Mouse (Mus musculus): Measurements from ENCODE around the gene Lrrfip1. TPM values are rescaled to one million over a fixed set of nuclear protein-coding genes. Genes with fewer than 3 reads are reported as not detected.

Lrrfip1 gene
- polyA plus RNA-seq, 1 experiment = 80.0 TPM

DNA sequence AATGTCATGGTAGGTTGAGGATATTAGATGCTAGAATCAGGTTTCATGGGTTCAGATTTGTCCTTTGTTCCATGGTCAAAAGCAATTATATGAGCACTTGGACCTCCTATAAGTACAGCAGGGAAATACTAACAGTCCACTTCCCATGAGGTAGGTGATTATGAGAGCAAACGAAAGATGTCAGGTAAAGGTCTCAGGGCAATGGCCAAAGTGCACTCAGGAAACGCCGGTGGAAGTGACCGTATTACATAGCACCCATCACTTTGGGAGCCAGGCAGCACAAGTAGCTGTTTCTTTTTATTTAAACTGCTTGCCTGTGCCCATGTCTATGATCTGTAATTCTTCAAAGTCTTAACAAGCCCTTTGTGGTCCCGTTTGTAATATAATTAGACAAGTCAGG, 7.5 kb downstream of the Lrrfip1 start:
- Histone ChIP-seq H3K4me1 (ENCODE audit: control insufficient read depth, insufficient read depth, low read length) (peaks cover 3% of the 10 kb centered on the region; the same call in 1 of the 2 replicates), H3K4me3 (ENCODE audit: insufficient read depth, low read length) (no peak overlapping the region), H3K27ac (ENCODE audit: insufficient read depth, low read length) (no peak overlapping the region)
- no peak for TF ChIP-seq POLR2A (IDR thresholded peaks at IDR 0.05; ENCODE audit: extremely low read depth, insufficient read depth, low read length)
- TF ChIP-seq CTCF (IDR thresholded peaks at IDR 0.05; ENCODE audit: extremely low read depth, insufficient read depth, low read length) = no peak

DNA sequence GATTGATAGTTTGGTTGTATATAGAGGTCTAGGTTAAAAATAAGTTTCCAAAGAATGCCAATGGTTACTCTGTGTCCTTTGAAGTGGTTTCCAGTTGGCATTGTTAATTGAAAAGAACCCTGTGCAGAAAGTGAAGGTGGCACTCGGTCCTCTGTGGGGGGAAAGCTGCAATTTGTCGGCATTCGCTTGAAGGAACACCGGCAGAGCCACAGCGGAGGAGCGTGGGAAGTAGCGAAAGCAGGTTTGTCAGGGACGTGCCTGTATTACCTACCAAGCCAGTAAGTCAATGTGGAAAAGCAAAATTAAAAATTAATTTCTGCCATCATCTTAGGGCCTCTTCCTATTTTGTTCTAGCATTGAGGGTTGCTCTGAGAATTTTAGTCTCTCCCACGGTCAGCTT, 8.2 kb downstream of the Lrrfip1 start:
- no peak overlapping the region for H3K27ac ChIP-seq (ENCODE audit: insufficient read depth, low read length)
- no peak overlapping the region for H3K4me3 ChIP-seq (ENCODE audit: insufficient read depth, low read length)
- no peak for TF ChIP-seq CTCF (IDR thresholded peaks at IDR 0.05; ENCODE audit: extremely low read depth, insufficient read depth, low read length)
- TF ChIP-seq POLR2A (IDR thresholded peaks at IDR 0.05; ENCODE audit: extremely low read depth, insufficient read depth, low read length) = no peak
- peaks cover 4% of the 10 kb centered on the region; the same call in 1 of the 2 replicates for H3K4me1 ChIP-seq (ENCODE audit: control insufficient read depth, insufficient read depth, low read length)

DNA sequence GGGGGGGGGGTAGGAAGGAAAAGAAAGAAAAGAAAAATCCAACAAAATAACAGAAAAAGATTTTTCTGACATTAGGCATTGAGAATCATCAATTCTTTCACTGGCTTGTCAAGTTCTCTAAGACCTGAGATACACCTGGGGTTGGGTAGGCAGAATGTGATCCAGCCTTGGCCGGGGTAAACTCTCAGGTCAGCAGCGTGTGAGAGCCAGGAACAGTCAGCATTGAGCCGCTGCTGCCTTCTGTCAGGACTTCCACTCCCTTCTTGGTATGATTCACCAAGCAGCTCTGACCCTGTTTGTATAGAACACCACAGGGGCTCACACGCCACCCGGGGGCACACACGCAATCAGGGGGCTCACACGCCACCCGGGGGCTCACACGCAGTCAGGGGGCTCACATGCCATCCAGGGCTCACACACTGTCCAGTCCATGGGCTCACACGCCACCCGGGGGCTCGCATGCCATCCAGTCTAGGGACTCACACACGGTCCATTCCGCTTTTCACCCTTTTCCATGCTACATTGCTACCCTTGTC, 9.7 kb downstream of the Lrrfip1 start:
- Histone ChIP-seq H3K4me1 (ENCODE audit: control insufficient read depth, insufficient read depth, low read length) (0 out of 2 replicates have a peak, but pooled peaks cover 1% of the 10 kb centered on the region), H3K27ac (ENCODE audit: insufficient read depth, low read length) (no peak overlapping the region), H3K4me3 (ENCODE audit: insufficient read depth, low read length) (no peak overlapping the region)
- TF ChIP-seq POLR2A (IDR thresholded peaks at IDR 0.05; ENCODE audit: extremely low read depth, insufficient read depth, low read length) (no peak), CTCF (IDR thresholded peaks at IDR 0.05; ENCODE audit: extremely low read depth, insufficient read depth, low read length) (no peak)

DNA sequence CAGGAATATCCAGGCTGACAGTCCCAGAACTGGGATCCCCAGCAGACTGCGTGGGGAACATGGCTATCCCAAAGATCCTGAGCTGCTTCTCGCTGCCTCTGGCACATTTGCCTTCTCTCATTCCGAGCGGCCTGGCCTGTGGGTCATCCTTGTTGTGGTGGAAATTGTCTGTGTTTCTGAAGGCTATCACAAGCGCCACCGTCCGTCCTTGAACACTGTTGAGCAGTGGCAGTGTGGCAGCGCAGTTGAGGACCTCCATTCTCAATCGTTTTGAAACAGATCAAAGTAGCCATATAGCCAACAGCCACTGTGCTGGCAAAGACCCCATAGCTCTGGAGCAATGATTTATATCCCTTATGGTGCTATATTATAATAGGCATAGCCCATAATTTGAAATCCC, 10.2 kb downstream of the Lrrfip1 start:
- H3K4me1 ChIP-seq (ENCODE audit: control insufficient read depth, insufficient read depth, low read length) = 0 out of 2 replicates have a peak, but pooled peaks cover 1% of the 10 kb centered on the region
- no peak overlapping the region for H3K27ac ChIP-seq (ENCODE audit: insufficient read depth, low read length)
- H3K4me3 ChIP-seq (ENCODE audit: insufficient read depth, low read length) = no peak overlapping the region
- TF ChIP-seq CTCF (IDR thresholded peaks at IDR 0.05; ENCODE audit: extremely low read depth, insufficient read depth, low read length) = no peak

DNA sequence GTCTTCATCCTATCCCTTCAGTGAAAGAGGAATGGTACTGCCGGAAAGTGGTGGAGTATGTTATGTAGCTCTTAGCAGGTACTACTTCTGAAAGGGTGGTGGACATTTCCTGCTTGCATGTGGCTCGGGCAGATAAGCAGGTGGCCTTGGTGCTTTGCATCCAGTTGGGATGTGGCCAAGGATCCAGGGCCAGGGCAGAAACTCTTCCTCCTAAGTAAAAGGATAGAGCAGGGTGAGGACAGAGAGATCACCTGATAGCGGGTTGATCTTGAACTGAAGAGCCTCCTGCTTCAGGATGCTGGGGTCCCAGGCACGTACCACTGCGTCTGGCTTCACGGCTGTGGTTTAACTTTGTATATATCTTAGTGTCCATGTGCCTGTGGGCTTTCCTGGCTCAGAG, 10.7 kb downstream of the Lrrfip1 start:
- Histone ChIP-seq H3K4me3 (ENCODE audit: insufficient read depth, low read length) (no peak overlapping the region), H3K27ac (ENCODE audit: insufficient read depth, low read length) (no peak overlapping the region), H3K4me1 (ENCODE audit: control insufficient read depth, insufficient read depth, low read length) (0 out of 2 replicates have a peak, but pooled peaks cover 3% of the 10 kb centered on the region)
- no peak for TF ChIP-seq CTCF (IDR thresholded peaks at IDR 0.05; ENCODE audit: extremely low read depth, insufficient read depth, low read length)
- no peak for TF ChIP-seq POLR2A (IDR thresholded peaks at IDR 0.05; ENCODE audit: extremely low read depth, insufficient read depth, low read length)

DNA sequence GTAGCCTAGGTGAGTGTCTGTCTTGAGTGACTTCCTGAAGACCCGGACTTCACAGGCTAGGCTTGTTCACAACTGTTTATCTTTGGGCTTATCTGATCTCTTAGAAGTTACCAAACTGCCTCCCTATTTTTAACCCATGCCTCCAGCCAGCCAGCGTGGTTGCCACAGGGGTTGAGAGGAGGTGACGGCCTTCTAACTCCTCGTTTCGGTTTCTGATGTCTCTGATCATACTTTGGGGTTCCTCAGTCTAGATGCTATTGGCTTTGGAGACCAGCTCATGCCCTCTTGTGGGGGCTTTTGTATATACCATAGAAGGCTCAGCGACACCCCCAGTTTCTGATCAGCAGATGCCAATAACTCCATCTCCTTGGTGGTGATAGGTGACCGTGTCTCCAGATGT, 11.7 kb downstream of the Lrrfip1 start:
- Histone ChIP-seq H3K27ac (ENCODE audit: insufficient read depth, low read length) (no peak overlapping the region), H3K4me1 (ENCODE audit: control insufficient read depth, insufficient read depth, low read length) (0 out of 2 replicates have a peak, but pooled peaks cover 3% of the 10 kb centered on the region), H3K4me3 (ENCODE audit: insufficient read depth, low read length) (no peak overlapping the region)
- TF ChIP-seq CTCF (IDR thresholded peaks at IDR 0.05; ENCODE audit: extremely low read depth, insufficient read depth, low read length) (no peak), POLR2A (IDR thresholded peaks at IDR 0.05; ENCODE audit: extremely low read depth, insufficient read depth, low read length) (no peak)

DNA sequence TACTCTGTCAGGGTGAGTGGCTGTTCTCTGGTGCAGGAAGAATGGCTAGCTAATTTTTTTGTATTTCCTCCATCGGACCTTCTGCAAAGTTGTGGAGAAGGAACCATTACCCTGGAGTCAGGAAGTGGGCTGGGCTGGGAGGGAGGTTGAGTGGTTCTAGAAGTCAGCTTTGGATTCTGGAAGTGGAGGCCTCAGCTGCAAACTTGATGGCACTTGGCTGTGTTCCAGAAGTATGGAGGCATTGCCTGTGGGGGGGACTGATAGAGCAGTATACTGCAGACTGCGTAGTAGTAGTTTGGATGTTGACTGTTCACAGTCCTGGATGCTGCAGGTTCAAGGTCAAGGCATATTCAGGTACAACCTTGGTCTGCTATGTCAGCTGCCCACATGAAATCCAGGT, 12.2 kb downstream of the Lrrfip1 start:
- Histone ChIP-seq H3K4me3 (ENCODE audit: insufficient read depth, low read length) (no peak overlapping the region), H3K4me1 (ENCODE audit: control insufficient read depth, insufficient read depth, low read length) (0 out of 2 replicates have a peak, but pooled peaks cover 3% of the 10 kb centered on the region), H3K27ac (ENCODE audit: insufficient read depth, low read length) (no peak overlapping the region)
- TF ChIP-seq CTCF (IDR thresholded peaks at IDR 0.05; ENCODE audit: extremely low read depth, insufficient read depth, low read length) = no peak
- TF ChIP-seq POLR2A (IDR thresholded peaks at IDR 0.05; ENCODE audit: extremely low read depth, insufficient read depth, low read length) = no peak

DNA sequence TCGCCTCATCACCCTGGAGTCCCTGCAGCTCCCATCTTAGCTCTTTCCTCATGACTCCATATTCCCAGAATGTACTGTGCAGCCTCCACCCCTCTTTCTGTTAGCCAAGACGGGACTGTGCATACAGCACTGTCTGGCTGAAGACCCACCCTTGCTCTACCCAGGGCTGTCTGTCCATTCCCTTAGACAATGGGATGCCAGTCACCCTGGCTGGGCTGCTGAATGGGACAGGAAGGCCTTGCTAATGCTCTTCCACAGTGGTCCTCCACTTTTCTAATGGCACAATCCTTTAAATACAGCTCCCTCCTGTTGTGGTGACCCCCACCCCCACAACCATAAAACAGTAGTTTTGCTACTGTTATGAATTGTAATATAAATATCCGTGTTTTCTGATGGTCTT, 12.8 kb downstream of the Lrrfip1 start:
- Histone ChIP-seq H3K4me3 (ENCODE audit: insufficient read depth, low read length) (no peak overlapping the region), H3K27ac (ENCODE audit: insufficient read depth, low read length) (no peak overlapping the region), H3K4me1 (ENCODE audit: control insufficient read depth, insufficient read depth, low read length) (0 out of 2 replicates have a peak, but pooled peaks cover 3% of the 10 kb centered on the region)
- no peak for TF ChIP-seq CTCF (IDR thresholded peaks at IDR 0.05; ENCODE audit: extremely low read depth, insufficient read depth, low read length)
- no peak for TF ChIP-seq POLR2A (IDR thresholded peaks at IDR 0.05; ENCODE audit: extremely low read depth, insufficient read depth, low read length)

DNA sequence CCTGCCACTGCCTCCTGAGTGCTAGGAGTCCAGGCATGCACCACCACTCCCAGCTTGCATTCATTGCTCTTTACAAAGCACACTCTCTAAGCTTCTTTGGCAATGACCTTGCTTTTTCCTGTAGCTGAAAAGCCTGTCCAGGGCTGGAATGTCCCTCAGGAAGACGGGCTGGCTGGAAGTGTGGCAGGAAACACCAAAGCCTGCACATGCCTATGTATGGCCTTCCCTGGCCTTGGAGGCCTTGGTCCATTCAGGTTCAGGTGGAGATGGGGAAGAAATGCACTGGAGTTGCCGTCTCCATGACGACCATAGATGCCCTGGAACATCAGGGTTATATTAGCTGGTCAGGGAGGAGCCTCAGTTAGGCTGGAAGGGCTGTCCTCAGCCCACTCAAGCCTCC, 15.3 kb downstream of the Lrrfip1 start:
- no peak overlapping the region for H3K27ac ChIP-seq (ENCODE audit: insufficient read depth, low read length)
- no peak overlapping the region for H3K4me3 ChIP-seq (ENCODE audit: insufficient read depth, low read length)
- TF ChIP-seq CTCF (IDR thresholded peaks at IDR 0.05; ENCODE audit: extremely low read depth, insufficient read depth, low read length) (no peak), POLR2A (IDR thresholded peaks at IDR 0.05; ENCODE audit: extremely low read depth, insufficient read depth, low read length) (no peak)
- H3K4me1 ChIP-seq (ENCODE audit: control insufficient read depth, insufficient read depth, low read length) = 0 out of 2 replicates have a peak, but pooled peaks cover 3% of the 10 kb centered on the region

DNA sequence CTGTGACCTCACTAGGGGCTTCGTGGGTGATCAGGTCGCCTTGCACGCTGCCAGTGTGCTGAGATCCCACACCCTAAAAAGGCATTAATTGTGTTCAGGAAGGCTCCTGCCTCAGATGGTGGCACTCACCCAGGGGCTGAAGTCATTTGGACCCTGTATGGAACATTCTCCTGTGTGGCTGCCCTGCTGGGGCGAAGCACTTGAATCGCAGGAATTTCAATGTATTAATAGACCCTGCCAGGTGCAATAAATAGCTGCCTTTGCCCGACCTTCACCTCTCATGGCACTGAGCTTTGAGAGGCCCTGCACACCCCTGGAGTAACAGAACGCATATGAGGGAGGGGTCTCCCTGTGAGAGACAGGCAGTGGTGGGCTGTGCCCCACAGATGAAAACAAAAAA, 17.0 kb downstream of the Lrrfip1 start:
- Histone ChIP-seq H3K27ac (ENCODE audit: insufficient read depth, low read length) (no peak overlapping the region), H3K4me1 (ENCODE audit: control insufficient read depth, insufficient read depth, low read length) (0 out of 2 replicates have a peak, but pooled peaks cover 3% of the 10 kb centered on the region), H3K4me3 (ENCODE audit: insufficient read depth, low read length) (no peak overlapping the region)
- TF ChIP-seq CTCF (IDR thresholded peaks at IDR 0.05; ENCODE audit: extremely low read depth, insufficient read depth, low read length) (no peak), POLR2A (IDR thresholded peaks at IDR 0.05; ENCODE audit: extremely low read depth, insufficient read depth, low read length) (no peak)
